Mouse (Mus musculus) mouse embryonic stem cell (cell line): ENCODE measurements around the gene Icos.

Source experiments
- in situ Hi-C, 2 experiments: fragments of 300-500 bp; cut with MboI; formaldehyde crosslinking; loops; 1 replicate in 1 of 2; 3 replicates in 1 of 2; pipeline ENCODE4 v1.14.3; 2019 to 2020; ENCODE audit warnings: low sequenced_read_pairs in 2 of 2, low pct_unique_long_range_greater_than_20kb in 1 of 2, mixed read lengths in 1 of 2; ENCODE audit not compliant: unreplicated experiment in 1 of 2

The Icos gene

DNA sequence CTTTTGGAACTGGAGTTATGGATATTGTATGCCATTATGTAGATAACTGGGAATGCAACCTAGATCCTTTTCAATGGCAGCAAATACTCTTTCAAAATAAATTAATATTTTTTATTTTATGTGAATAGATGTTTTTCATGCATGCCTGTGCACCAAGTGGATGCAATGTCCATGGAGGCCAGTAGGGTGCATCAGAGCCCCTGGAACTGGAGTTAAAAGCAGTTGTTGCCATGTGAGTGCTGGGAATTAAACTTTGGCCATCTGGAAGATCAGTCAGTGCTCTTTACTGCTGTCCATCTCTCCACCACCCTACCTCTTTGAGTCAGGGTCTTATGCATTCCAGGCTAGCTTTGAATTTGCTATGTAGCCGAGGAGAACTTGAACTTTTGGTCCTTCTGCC is 19.4 kb upstream of the Icos start:
- in situ Hi-C loops, result no loop called here

DNA sequence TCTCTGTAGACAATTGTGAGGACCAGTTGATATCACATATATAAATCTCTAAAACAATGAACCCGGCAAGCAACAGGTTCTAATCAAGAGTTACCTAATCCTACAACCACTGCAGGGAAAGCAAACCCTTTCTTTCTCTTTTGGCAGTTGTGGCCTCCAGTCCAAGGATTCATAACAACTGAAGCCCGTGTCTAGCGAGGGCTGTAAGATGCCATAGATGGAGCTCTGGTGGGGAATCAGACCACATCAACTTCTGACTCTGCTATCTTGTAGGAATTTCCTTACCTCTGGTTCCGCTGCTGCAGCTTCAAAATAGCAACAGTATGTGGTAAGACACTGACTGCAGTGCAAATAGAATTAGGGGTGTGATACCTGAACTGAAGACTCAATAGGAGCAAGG is 18.5 kb upstream of the Icos start:
- in situ Hi-C loops, result no loop called here

DNA sequence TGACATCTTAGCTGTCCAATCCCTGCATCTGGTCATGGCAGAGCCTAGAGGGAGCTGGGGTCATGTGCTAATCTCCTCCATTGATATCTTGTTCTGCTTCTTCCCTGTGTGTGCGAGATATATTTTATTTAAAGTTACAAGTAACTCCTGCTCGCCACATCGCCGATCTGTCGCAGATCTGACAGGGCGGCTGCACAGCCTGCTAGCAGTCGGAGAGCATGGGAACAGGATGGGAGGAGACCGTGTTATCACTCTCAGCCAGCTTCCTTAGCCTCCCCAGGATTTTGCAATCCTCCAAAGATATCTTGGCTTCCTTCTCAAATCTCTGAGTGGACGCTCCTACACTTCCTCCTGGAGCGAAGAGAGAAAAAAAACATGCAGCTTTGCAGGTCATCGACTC is 17.3 kb upstream of the Icos start:
- in situ Hi-C loops, result no loop called here

DNA sequence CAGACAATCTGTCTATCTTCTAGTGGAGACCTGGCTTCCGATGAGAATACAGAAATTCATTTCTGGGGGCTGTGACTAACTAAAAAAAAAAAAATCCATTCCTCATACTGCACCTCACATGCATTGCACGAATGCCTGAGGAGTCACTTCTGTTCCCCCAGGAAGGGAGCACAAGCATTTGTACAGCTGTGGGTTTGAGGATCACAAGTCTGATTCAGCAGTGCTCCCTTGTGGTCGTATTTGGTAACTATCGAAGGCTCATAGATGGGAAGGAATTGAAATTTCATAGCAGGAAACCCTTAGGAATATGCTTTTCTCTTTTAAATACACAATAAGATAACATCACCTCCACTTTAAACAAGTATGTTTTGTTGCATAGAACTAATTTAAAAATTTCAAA is 16.6 kb upstream of the Icos start:
- in situ Hi-C loops, result no loop called here

DNA sequence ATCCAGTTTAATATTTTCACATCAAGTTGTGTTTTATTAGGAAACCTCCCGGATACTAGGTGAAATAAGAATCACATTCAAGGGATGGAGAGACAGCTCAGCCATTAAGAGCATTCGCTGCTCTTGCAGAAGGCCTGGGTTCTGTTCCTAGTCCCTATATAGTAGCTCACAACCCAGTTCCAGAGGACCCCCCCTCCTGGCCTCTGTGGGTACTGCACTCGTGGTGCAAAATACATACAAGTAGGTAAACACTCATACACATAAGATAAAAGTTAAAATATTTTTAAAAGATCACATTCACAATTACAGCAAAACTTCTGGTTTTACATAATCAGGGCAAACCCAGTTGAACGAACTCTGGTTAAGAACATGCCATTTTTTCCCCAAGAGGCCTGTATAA is 15.6 kb upstream of the Icos start:
- in situ Hi-C loops, result no loop called here

DNA sequence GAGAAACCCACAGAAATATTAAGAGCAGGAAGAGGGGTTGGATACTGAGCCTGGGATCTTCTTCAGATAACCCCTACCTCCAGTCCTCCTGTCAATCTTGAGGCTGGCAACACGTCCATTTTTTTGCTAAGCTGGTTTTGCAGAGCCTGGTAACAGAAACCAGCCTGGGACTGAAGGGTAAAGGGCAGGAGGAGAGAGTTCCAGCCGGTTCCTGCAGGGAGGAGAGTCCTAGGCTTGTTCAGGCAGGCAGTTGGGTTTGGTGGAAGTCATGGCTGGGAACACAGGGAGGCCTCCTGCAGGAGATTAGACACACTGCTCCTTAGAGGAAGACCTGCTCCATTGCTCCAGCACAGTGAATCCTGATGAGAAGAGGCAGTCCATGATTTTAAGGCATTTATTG is 10.2 kb upstream of the Icos start:
- in situ Hi-C loops, result no loop called here

DNA sequence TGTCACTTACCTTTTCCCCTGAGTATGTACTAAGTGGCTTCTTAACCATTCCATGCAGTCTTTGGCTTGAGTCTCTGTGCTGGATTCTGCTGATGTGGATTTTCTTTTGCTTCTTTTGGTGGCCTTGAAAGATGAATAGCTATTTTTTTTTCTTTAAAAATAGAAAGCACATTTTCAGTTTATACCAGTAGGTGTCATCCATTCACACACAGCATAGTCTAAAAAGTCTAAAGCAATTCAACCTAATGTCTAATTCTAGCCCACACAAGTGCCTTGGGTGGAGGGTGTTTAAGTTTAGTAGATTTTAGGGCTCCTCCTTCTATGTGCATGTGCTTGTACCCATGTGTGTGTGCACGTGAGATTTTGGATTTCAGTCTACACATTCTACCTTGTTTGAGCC is 6.9 kb upstream of the Icos start:
- in situ Hi-C loops, result no loop called here

DNA sequence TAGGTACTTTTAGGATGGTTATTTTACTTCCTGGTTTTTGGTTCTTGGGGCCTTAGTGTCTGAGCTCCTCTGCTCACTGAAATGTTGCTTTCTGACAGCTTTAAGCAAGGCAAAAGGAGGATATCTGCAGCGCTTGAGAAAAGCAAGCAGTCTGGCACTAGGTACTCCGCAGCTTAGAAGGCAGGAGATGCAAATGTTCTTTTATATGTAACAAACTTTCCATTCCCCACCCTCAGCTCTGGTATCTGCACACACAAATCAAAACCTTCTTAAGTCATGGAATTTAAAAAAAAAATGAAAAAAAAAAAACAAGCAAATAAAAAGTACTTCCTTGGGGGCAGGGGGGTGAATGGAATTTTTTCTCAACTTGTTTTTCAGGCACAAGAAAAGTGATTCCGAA is 3.5 kb upstream of the Icos start:
- in situ Hi-C loops, result no loop called here

DNA sequence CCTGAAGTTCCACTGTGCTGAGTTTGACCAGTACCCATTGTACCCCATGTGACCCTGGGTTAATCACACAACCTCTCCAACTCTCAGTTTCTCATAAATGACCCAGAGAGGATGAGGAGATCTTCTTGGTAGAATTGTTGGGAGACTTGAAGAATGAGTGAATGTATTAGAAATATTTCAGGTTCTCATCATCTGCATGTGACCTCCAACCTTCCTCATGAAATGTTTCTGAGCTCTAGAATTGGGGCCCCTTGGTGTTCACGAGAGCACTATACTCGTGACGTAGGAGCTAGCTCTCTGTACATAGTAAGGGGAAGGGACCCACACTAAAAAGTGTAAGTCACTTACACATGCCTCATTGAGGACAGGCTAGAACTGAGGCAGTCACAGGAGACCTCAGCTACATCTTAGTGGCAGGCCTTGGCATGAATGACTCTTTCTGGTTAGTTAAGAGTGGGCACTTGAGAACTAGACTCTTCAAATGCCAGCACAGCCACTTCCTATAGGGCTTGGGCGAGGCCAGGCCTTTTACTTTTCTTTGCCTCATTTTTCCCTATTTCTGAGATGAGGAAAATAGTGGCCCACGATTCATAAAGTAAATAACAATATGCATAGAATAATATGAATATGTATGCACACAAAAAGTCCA is 2.0 kb upstream of the Icos start:
- in situ Hi-C loops, result no loop called here

DNA sequence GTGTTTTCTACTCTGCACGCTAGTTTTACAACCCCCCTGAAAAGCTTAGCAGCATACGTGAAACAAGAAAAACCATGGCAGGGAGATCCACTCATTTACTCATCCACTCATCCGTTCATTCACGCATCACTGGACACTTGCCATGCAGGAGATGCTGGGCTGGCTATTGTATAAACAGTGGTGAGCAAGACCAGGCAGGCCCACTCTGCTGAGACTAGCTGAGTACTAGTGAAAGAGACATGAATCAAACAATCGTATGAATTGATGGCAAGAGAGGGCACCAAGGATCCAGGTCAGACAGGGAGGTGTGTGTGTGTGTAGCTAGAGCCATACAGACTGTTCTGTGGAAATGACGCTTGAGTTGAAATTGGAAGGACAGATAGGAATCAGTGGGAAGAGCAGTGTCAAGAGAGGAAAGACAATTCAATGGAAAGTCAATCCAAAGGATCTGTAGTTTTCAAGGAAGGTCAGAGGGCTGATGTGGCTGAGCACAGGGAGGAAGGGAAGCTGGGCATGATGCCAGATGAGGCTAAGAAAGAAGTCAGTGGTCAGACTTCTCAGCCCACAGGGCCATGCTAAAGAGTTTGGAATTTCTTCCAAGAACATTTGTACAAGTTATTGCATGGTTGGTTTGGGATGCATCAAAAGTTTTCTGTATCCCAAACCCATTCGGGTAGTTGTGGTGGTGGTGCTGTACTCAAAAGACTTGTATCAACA is 1.6 kb downstream of the Icos start:
- in situ Hi-C loops, result no loop called here

DNA sequence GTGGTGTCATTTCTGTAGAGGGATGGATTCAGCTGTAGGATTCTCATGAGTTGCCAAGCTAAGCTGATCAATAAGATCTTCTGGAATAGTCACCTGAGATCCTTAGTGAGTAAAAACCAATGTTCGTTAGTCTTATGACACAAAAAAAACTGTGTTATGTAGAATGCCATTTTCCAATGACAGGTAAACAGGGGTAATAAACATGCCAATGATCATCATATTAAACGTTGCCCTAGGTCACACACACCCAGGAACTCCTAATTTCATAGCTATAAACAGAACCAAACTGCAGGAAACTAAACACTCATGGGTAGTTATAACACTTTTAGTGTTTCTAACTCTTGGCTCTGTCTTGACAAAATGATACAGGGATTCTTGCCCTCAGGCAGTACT is 2.1 kb downstream of the Icos start:
- in situ Hi-C loops, result no loop called here

DNA sequence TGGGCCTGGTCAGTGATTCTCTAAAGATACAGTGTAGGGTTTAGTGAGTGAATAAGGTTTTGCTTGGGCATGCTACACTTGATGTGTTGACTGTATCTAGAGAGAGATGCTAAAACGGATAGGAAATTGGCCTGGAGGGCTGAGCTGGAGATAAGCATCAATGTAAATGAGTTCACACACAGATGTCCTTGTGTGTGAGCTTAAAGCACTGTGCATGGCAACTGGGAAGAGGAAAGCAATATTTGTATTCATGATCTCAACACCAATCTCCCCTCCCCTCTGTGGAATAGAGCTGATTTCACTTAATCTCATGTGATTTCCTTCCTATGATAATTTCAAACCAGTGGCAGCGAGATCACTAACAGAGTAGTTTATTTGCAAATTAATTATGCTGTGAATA is 7.3 kb downstream of the Icos start:
- in situ Hi-C loops, result no loop called here

DNA sequence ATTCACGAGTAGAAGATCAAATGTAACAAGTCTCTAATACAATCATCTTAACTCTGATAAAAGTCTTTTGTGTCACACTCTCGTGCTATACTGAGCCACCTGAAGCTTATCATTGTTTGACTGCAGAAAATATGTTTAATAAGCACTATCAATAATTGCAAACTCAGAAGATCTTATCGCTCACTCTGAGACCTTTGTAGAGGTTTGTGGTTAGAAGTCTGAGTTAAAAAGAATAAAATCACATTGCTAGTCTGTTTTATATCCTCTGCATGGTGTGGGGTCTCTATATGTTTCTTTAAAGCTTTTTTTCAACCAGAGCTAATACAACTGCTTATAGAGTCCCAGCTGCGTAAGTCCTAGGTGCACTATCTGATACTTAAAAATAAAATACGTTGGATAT is 8.4 kb downstream of the Icos start:
- in situ Hi-C loops, result no loop called here

DNA sequence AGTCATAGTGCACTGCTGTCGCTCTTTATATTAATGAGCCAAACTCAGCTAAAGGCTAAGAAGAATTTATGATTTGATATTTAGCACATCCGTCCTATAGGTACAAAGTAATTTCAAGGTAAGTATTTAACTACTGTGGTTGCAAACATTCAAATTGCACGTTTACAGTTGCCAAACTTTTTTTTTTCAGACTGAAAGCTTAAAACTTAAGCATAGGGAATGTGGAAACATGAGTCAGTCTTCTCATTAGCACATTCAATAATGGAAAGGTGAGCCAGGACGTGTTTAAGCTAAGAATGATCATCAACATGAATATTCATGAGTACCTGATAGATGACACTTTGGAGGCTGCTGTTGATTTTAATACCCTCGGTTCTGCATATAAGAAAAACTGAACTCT is 11.4 kb downstream of the Icos start:
- in situ Hi-C loops, result no loop called here

DNA sequence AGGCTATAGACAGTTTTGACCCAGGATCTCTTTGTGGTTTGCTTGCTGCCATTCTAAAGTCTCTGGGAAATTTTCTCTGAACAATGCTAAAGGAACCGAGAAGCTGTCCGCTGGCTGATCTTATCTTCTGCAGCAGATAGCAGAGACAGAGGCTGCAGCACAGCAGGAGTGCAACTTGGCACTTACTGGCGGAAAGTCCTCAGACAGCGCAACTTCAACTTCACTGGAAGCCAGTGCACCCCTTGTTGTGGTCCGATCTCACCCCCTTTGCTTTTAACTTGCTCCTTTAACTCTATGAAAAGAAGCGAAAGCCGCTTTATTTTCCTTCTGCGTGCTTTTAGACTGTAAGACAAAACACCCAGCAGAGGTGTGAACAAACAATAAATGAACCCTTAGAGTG is 12.6 kb downstream of the Icos start:
- in situ Hi-C loops, result no loop called here

DNA sequence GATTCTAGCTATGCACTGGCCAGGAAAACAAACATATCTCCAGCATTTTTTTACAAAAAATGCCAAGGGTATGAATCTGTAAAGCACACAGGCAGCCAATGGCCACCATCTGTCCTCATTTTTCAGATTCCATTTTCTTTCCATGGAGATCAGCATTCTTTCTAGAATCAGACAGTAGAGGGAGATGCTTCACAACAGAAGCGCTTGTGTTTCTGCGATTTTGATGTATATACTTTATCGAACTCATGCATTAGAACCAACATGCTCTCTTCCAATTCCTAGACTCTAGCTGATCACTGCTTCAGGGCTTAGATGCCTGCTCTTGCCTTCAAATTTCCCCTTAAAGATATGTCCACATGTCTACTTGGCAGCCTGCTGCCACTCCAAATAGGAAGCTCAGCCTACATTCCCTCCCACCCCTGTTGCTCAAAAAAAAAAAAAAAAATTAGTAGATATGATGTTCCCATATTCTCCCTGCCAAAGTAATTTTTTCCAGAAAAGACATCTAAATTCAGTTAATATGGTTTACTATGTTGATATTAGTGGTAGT is 20.4 kb downstream of the Icos start:
- in situ Hi-C loops, result no loop called here

DNA sequence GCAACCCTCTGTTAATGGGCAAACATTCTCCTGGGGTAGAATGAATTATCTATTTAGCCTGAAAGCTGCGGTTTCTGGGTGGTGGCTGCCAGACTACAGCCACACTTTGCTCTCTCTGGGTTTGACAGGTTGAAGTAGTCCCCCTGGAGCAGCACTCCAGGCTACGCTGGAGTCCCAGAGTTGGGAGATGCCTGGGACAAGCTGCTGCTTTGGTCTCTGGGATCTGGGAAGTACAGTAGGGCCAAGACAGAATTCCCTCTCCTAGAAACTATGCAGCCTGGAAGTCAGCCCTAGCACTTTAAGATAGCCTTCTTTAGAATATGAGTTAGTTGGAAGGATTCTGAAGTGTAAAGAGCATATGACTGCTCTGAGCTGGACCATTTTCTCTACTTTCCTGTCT is 21.0 kb downstream of the Icos start:
- in situ Hi-C loops, result no loop called here

DNA sequence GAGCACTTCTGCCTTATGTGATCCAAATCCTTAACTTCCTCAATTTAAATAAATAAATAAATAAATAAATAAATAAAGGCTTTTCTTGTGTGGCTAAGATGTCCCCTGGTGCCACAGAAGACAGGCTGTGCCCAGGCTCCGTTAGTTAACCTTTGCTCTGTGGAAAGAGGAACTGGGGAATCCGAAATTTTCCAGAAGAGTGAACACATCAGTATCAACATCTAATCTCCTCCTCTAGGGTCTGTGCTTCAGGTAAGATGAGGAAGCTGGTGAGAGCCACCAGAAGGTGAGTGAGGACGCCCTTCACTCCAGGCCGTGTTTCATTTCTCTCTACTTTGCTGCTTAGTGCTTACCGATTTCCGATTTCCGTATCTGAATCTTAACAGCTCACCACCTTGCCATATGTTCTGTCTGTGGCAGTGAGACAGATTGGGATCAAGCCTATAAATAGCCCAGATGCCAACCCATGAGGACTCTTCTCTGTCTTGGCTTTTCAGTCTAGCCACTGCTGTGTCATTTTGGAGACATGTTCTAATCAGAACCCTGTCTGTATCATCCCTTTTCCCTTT is 24.1 kb downstream of the Icos start:
- in situ Hi-C loops, result no loop called here

DNA sequence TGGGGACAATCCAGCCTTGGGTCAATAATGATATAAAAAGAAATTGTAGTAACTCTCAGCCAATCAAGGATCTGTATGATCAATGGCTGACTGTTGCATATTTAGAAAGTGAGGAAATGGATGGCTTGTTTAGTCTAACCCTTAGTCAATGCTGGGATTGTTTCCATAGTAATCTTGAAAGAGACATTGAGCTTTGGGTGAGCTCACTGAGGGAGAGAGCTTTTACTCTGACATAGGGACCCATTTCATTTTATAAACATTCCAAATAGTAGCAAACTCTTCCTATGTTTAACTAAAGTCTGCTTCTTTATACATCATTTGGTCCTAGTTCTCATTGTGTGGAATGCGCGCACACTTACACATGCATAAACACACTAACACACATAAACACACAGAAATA is 28.5 kb downstream of the Icos start:
- in situ Hi-C loops, result no loop called here

DNA sequence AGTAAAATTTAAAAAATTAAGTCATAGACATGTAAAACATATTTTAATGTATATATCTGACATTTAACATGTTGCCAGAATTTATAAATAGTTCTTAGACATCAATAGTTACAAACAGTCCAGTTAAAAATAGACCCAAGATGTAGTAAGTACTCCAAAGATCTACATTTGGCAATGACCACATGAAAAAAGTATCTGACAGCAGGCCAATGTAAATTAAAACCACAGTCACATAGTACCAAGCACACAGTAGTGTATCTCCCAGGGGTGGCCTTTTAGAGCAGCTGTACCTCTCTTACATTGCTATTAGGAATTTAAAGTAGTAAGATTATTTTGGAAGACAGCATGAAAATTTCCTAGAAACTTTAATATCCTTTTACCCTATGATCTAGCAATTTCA is 29.8 kb downstream of the Icos start:
- in situ Hi-C loops, result no loop called here
